Mouse (Mus musculus) left cerebral cortex, adult 8-10 months (tissue): ENCODE results near the gene Pzp. TPM values are rescaled to one million over a fixed set of nuclear protein-coding genes. Genes with fewer than 3 reads are reported as not detected.

Experiments
- DNase-seq, 2 experiments: peaks; one replicate each; pipeline ENCODE4 v3.0.0; 2022; ENCODE audit warnings: low spot score in 2 of 2
- total RNA-seq, 4 experiments: library from RNA; stranded (reverse); gene quantifications; 2 replicates each; pipeline ENCODE4 v1.2.4; 2022

Pzp gene
- total RNA-seq, 4 experiments from 2014 or later: not detected

- DNase-seq: peak; percentile 86 to 87
These were observed 46.8 kb downstream of the Pzp start for GRCm38 (mm10) chr6:128479463-128480454.

GRCm38 (mm10) chr6:128477495-128477894 is 49.0 kb downstream of the Pzp start:
- DNase-seq: no peak

- no peak for DNase-seq
These were observed 52.4 kb downstream of the Pzp start for GRCm38 (mm10) chr6:128474112-128474511.

- DNase-seq: no peak
These were observed 57.1 kb downstream of the Pzp start for GRCm38 (mm10) chr6:128469451-128469850.

GRCm38 (mm10) chr6:128467298-128467697 is 59.2 kb downstream of the Pzp start:
- DNase-seq: no peak

- no peak for DNase-seq
These were observed 60.0 kb downstream of the Pzp start for GRCm38 (mm10) chr6:128466563-128466962.

GRCm38 (mm10) chr6:128466043-128466442 is 60.5 kb downstream of the Pzp start:
- DNase-seq: no peak

GRCm38 (mm10) chr6:128464996-128465395 is 61.5 kb downstream of the Pzp start:
- DNase-seq: no peak

- no peak for DNase-seq
These were observed 64.9 kb downstream of the Pzp start for GRCm38 (mm10) chr6:128461606-128462005.

- DNase-seq: no peak
These were observed 65.6 kb downstream of the Pzp start for GRCm38 (mm10) chr6:128460729-128461503.

- DNase-seq: no peak
These were observed 66.2 kb downstream of the Pzp start for GRCm38 (mm10) chr6:128460321-128460720.

GRCm38 (mm10) chr6:128457186-128457585 is 69.3 kb downstream of the Pzp start:
- no peak for DNase-seq

- DNase-seq: peak in 1 of 2 experiments; percentile 37
These were observed 70.5 kb downstream of the Pzp start for GRCm38 (mm10) chr6:128455835-128456605.

- no peak for DNase-seq
These were observed 79.5 kb downstream of the Pzp start for GRCm38 (mm10) chr6:128447063-128447462.

GRCm38 (mm10) chr6:128445761-128446535 is 80.6 kb downstream of the Pzp start:
- DNase-seq: no peak

GRCm38 (mm10) chr6:128440238-128440637 is 86.3 kb downstream of the Pzp start:
- DNase-seq: no peak

- no peak for DNase-seq
These were observed 87.6 kb downstream of the Pzp start for GRCm38 (mm10) chr6:128438871-128439341.

- DNase-seq: peak; percentile 73 to 91
These were observed 88.1 kb downstream of the Pzp start, which contains the start of gene Fkbp4 for GRCm38 (mm10) chr6:128438317-128438870. Gene Fkbp4, minus strand, starts transcription at chr6:128438677.

GRCm38 (mm10) chr6:128437731-128438316 is 88.7 kb downstream of the Pzp start:
- no peak for DNase-seq

GRCm38 (mm10) chr6:128437288-128437687 is 89.2 kb downstream of the Pzp start:
- DNase-seq: no peak
